Mouse (Mus musculus): Measurements from ENCODE around the gene Krcc1.

Gene Krcc1

GRCm38 (mm10) chr6:71332236-71332965 lies 60.9 kb downstream of the Krcc1 start:
- no peak for DNase-seq (ENCODE audit: low read depth)

DNA sequence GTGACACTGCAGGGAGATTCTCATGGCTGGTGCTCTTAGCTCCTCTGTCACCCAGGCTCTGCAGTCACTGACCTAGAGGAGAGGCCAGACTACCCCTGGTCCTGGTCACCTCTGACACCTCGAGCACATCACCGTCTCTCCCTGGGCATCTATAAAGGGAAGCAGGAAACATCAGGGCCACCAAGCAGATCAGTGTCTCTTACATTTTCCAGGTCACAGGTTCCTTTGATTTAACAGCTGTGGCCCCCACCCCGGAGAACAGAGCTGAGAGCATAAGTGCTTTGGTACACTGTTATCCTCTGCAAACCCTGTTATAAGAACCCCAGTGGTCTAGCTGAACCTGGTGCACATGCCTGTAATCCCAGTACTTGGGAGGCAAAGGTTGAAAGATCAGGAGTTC lies 61.6 kb downstream of the Krcc1 start:
- DNase-seq (ENCODE audit: low read depth) = no peak

- DNase-seq (ENCODE audit: low read depth) = no peak
Measured at GRCm38 (mm10) chr6:71333578-71334273, 62.2 kb downstream of the Krcc1 start.
